Mouse (Mus musculus): ENCODE measurements at regions not wholly inside any gene's neighbourhood (a gene's known extent, or its start where the extent isn't known, plus 50 kb on each side); places are given as distances from the start of the nearest gene placed in this dataset.

DNA sequence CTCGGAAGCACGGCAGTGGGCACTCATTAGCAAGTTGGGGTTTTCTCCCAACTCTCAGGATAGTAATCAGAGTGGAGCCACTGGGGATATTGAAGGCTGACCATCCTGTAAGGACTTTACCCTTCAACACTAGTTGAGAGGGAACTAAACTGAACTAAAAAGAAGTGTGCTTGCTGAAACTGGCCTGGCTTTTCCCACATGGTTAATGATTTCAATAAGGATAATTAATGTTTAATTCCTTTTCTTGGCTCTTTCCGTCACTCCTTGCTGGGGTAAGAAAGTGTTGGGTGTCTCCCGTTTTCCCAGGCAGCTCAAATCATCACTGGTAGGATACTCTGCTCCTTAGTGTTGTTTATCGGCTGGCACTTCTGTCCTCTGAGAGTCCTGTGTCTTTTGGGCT, 290.3 kb upstream of the Rnaseh2b start:
- H3K4me3 ChIP-seq = no peak overlapping the region
- 34% methylated on average over 5 of the region's 5 CpGs for WGBS
- no peak overlapping the region for H3K4me2 ChIP-seq
- no peaks in the 10 kb centered on the region for H3K27me3 ChIP-seq
- H3K9me3 ChIP-seq (replicated peaks) = no peaks in the 10 kb centered on the region
- H3K4me1 ChIP-seq = peaks cover 28% of the 10 kb centered on the region
- peak overlapping the region; percentile 60 for H3K27ac ChIP-seq
- ATAC-seq = no peak
- H3K36me3 ChIP-seq (ENCODE audit: poor library complexity, severe bottlenecking) = no peaks in the 10 kb centered on the region
- no peak overlapping the region for H3K9ac ChIP-seq

DNA sequence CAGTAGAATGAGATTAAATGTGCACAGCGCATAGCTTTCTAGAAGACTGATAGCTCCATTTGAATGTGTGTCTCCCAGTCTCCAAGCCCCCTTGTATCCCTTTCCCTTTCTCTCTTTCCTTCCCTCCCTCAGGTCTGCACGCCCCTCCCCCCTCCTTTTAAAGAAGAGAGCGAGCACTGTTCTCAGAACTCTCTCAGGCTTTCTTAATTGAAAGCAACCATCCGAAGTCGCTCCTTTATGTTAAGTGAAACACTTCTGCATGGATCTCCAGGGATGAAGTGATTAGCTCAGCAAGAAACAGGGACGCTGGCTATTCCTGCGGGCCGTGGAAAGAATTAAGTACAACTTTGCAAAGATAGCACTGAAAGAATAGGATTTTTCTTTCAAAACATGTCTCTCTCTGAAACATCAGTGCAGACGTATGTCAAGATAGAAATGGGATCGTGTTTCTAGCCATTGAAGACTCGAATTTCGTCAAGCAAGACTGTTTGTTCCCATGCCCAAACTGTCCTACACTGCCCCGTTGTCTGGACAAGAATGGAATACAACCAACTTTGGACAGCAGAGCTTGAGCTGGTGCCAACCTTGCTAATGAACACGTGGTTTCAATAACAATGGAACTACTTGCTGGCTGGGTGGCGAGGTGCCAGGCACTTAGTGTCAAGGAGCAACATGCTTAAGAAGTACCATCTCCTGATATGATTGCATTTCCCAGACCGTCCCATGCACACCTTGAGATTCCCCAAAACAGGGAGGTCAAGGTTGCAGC, 289.2 kb upstream of the Rnaseh2b start:
- Histone ChIP-seq H3K9ac (no peak overlapping the region), H3K9me3 (replicated peaks) (0 out of 2 replicates have a peak, but pooled peaks cover 4% of the 10 kb centered on the region), H3K4me1 (peaks cover 28% of the 10 kb centered on the region), H3K27ac (peak overlapping the region; percentile 60), H3K36me3 (ENCODE audit: poor library complexity, severe bottlenecking) (no peaks in the 10 kb centered on the region), H3K4me3 (no peak overlapping the region), H3K4me2 (peak overlapping the region; percentile 15), H3K27me3 (no peaks in the 10 kb centered on the region)
- peak; percentile 88 for ATAC-seq
- WGBS = 7% methylated on average over 15 of the region's 16 CpGs

DNA sequence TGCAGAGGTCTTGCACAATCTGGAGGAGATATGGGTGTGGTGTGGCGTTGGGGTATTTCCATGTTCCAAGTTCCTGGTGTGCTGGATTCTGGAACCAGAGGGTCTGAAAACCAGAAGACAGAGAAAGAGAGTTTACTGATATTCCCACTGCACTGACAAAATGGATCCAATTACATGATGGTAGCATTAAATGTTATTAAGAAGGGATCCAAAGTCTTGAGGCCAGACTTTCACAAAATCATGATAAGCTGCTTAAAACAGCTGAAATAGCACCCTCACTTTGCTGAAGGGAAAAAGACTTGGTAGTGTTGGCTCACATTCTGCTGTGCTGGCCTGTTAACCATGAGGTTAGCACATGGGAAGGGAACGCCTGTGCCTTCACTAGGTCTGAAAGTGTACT, 288.6 kb upstream of the Rnaseh2b start:
- H3K27ac ChIP-seq = peak overlapping the region; percentile 60
- H3K4me3 ChIP-seq = no peak overlapping the region
- peaks cover 28% of the 10 kb centered on the region for H3K4me1 ChIP-seq
- H3K4me2 ChIP-seq = no peak overlapping the region
- no peak for ATAC-seq
- no peaks in the 10 kb centered on the region for H3K36me3 ChIP-seq (ENCODE audit: poor library complexity, severe bottlenecking)
- H3K9ac ChIP-seq = no peak overlapping the region
- 79% methylated on average over 2 of the region's 2 CpGs for WGBS
- H3K9me3 ChIP-seq (replicated peaks) = 0 out of 2 replicates have a peak, but pooled peaks cover 4% of the 10 kb centered on the region
- no peaks in the 10 kb centered on the region for H3K27me3 ChIP-seq

DNA sequence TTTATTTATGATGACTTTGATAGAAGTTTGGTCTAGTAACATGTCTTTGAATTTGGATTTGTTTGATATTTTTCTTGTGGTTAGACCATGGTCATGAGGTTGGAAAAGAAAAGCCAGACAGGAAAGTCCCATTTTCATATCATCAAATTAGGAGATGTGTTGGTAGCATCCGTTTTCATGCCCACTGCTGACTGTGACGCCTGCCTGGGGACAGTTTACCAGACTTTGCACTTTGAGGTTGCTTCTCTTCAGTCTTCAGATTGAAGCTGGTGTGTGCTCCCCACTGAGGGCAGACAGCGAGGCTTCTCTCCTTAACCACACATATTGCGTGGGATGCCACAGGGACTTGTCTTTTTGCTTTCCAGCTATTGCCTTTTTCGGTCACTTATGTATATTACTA, 283.7 kb upstream of the Rnaseh2b start:
- Histone ChIP-seq H3K27ac (no peak overlapping the region), H3K27me3 (no peaks in the 10 kb centered on the region), H3K4me3 (no peak overlapping the region), H3K4me2 (no peak overlapping the region), H3K9ac (no peak overlapping the region), H3K9me3 (replicated peaks) (0 out of 2 replicates have a peak, but pooled peaks cover 4% of the 10 kb centered on the region), H3K36me3 (ENCODE audit: poor library complexity, severe bottlenecking) (no peaks in the 10 kb centered on the region), H3K4me1 (peaks cover 4% of the 10 kb centered on the region; the same call in 1 of the 2 replicates)
- ATAC-seq = no peak
- 96% methylated on average over 5 of the region's 5 CpGs for WGBS

DNA sequence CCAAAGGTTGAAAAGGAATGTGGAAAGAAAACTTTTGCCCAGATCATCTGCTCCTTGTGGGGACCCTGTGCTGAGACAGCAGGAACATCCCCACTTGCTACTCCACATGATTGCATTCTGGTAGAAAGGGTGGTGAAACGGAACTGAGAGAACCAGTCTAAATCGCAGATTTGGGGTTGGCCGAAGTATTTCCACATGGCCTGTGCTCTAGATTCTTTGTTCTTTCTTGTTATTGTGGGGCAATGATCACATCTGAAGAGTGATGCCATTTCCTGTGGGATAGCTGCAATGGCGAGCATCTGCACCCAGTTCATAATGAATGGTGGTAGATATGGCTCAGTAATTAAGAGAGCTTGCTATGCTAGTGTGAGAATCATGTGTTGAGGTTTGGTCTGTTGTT, 273.6 kb upstream of the Rnaseh2b start:
- 94% methylated on average over 4 of the region's 4 CpGs for WGBS
- Histone ChIP-seq H3K27me3 (no peaks in the 10 kb centered on the region), H3K36me3 (ENCODE audit: poor library complexity, severe bottlenecking) (no peaks in the 10 kb centered on the region), H3K9ac (no peak overlapping the region), H3K4me2 (no peak overlapping the region), H3K4me3 (no peak overlapping the region), H3K27ac (no peak overlapping the region), H3K4me1 (no peaks in the 10 kb centered on the region), H3K9me3 (replicated peaks) (no peaks in the 10 kb centered on the region)
- ATAC-seq = no peak

DNA sequence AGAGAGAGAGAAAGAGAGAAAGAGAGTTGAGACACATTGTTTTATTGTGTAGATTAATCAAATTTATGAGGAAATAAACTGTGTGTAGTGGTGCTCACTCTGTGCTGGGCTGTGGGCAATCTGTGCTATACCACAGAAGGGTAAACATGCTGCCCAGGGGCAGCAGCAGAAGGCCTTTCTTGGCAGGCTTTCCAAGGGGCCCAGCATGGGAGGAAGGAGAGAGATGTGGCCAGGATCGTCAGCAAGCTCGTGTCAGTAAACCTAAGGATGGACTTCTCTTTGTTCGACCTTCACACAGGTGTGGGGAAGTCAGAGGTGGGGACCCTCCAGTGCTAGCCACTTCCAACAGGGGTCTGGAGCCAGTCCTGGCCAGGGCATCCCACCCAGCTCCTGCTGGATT, 271.4 kb upstream of the Rnaseh2b start:
- no peaks in the 10 kb centered on the region for H3K36me3 ChIP-seq (ENCODE audit: poor library complexity, severe bottlenecking)
- H3K27me3 ChIP-seq = no peaks in the 10 kb centered on the region
- H3K9ac ChIP-seq = no peak overlapping the region
- no peak overlapping the region for H3K27ac ChIP-seq
- no peak overlapping the region for H3K4me3 ChIP-seq
- WGBS = 74% methylated on average over 3 of the region's 3 CpGs
- no peaks in the 10 kb centered on the region for H3K9me3 ChIP-seq (replicated peaks)
- no peak overlapping the region for H3K4me2 ChIP-seq
- ATAC-seq = no peak
- no peaks in the 10 kb centered on the region for H3K4me1 ChIP-seq

DNA sequence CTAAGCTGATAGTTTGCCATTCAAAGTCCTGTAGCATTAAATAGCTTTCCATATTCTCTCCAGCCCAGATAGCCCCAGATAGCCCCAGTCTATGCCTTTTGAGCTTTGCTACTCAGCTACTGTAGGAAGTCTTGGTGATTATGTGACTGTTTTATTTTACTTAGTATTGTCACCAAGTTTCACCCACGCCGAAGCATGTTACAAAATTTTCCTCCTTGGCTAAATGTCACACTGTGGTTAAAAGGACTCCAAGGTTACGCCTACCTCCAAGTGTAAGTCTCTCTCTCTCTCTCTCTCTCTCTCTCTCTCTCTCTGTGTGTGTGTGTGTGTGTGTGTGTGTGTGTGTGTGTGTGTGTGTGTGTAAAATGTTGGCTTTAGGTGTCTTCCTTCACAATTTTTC, 270.2 kb upstream of the Rnaseh2b start:
- ATAC-seq = no peak
- H3K27ac ChIP-seq = no peak overlapping the region
- H3K36me3 ChIP-seq (ENCODE audit: poor library complexity, severe bottlenecking) = no peaks in the 10 kb centered on the region
- H3K4me1 ChIP-seq = no peaks in the 10 kb centered on the region
- H3K9ac ChIP-seq = no peak overlapping the region
- no peaks in the 10 kb centered on the region for H3K27me3 ChIP-seq
- no peak overlapping the region for H3K4me2 ChIP-seq
- WGBS = 96% methylated on average over 3 of the region's 3 CpGs
- no peak overlapping the region for H3K4me3 ChIP-seq
- no peaks in the 10 kb centered on the region for H3K9me3 ChIP-seq (replicated peaks)

DNA sequence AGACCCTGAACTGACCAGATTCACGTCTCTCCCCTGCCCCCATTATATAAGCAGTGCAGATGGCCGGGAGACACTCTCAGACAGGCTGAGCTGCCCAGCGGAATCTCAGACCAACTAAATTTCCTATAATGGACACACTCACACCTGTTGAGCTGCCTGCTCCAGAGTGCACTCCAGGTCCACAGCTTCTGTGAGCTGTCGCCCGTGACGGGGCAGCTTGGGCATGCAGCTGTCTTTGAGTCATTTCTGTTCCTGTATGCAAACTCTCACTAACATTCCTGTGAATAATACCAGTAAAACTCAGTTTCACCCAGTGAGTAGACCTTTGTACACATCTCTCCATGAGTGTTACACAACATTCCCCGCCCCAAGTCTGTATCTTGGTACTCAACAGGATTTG, 269.4 kb upstream of the Rnaseh2b start:
- no peaks in the 10 kb centered on the region for H3K9me3 ChIP-seq (replicated peaks)
- 80% methylated on average over 7 of the region's 7 CpGs for WGBS
- no peak overlapping the region for H3K4me3 ChIP-seq
- ATAC-seq = no peak
- no peak overlapping the region for H3K27ac ChIP-seq
- no peak overlapping the region for H3K9ac ChIP-seq
- no peak overlapping the region for H3K4me2 ChIP-seq
- H3K27me3 ChIP-seq = no peaks in the 10 kb centered on the region
- no peaks in the 10 kb centered on the region for H3K4me1 ChIP-seq
- no peaks in the 10 kb centered on the region for H3K36me3 ChIP-seq (ENCODE audit: poor library complexity, severe bottlenecking)

DNA sequence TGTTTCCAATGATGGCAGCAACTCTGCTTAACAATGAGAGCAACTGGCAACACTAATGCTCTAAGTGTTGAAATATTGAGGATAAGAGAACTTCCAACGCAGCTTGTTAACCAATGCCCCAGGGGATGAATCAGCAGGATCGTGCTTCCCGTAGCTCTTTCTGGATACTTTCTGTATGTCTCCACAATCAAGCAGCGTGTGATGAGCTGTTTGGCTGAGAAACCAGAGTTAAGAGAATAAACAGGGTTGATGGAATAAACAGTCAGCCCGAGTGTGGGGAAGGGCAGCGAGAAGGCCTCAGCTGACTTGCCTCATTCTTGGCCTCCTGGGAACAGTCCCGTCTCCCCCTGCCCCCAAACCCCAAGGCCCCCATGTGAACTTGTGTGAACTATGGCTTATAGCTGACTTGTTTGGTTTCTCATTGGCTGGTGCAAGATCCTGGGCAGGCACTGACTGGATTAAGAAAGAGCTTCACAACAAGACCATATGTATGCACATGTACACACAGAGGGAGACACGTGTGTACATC, 264.6 kb upstream of the Rnaseh2b start:
- ATAC-seq = no peak
- Histone ChIP-seq H3K27ac (no peak overlapping the region), H3K4me2 (no peak overlapping the region), H3K4me1 (no peaks in the 10 kb centered on the region), H3K9ac (no peak overlapping the region), H3K9me3 (replicated peaks) (no peaks in the 10 kb centered on the region), H3K36me3 (ENCODE audit: poor library complexity, severe bottlenecking) (no peaks in the 10 kb centered on the region), H3K27me3 (no peaks in the 10 kb centered on the region), H3K4me3 (no peak overlapping the region)
- 91% methylated on average over 8 of the region's 8 CpGs for WGBS

DNA sequence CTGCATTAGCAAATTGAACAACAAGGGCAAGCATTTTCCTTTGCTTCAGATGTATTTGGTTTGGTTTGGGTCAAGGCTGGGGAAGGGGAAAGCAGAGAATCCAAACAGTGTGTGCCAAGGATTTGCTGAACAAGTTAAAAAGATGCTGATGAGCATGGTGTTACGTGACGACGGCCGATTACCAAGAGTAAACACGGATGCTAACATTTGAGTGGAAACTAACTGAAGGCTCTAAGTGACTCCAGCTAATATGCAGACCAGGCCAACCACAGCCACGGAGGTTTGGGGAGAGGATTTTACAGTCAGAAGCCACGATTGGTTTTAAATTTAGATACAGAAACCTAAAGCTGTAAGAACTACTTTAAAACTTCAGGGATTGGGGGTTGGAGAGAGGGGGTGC, 262.3 kb upstream of the Rnaseh2b start:
- Histone ChIP-seq H3K36me3 (ENCODE audit: poor library complexity, severe bottlenecking) (no peaks in the 10 kb centered on the region), H3K9me3 (replicated peaks) (no peaks in the 10 kb centered on the region), H3K4me1 (peaks cover 7% of the 10 kb centered on the region), H3K9ac (no peak overlapping the region), H3K27me3 (no peaks in the 10 kb centered on the region), H3K4me3 (no peak overlapping the region), H3K27ac (no peak overlapping the region), H3K4me2 (no peak overlapping the region)
- no peak for ATAC-seq
- 78% methylated on average over 7 of the region's 7 CpGs for WGBS

DNA sequence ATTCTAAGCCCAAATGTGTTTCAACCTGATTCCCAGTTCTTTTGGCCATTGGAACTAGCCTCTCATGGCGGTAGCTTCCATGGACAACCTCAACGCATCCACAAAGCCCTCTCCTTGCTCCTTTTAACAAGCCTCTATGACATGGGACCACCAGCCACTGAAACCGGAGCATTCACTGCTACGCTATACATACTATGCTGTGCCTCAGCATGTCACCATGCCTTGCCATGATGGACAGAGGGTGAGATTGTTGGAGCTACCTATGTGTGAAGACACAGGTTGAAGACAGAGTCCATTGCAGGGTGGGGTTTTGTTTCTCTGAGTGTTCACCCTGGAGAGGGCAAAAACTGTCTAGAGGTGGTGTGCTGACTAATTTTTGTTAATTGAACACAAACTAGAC, 258.7 kb upstream of the Rnaseh2b start:
- Histone ChIP-seq H3K9me3 (replicated peaks) (no peaks in the 10 kb centered on the region), H3K9ac (no peak overlapping the region), H3K4me1 (peaks cover 17% of the 10 kb centered on the region), H3K4me3 (no peak overlapping the region), H3K27ac (no peak overlapping the region), H3K36me3 (ENCODE audit: poor library complexity, severe bottlenecking) (no peaks in the 10 kb centered on the region), H3K27me3 (no peaks in the 10 kb centered on the region), H3K4me2 (no peak overlapping the region)
- no peak for ATAC-seq
- 94% methylated on average over 4 of the region's 4 CpGs for WGBS

DNA sequence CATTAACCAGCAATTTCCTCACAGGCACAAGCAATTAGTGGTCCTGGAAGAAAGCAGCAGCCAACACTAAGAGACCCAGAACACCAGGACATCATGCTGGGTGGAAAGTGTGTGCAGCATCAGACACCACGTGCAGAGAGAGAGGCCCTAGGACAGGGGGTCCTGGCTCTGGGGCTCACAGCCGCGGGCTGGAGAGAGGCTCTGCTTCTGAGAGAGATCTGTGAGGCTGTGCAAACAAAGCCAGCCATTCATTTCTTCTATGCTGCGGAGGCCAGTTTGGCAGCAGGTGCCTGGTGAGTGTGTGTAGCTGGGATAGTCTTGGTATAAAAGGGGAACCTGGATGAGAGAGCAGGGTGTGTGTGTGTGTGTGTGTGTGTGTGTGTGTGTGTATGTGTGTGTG, 257.7 kb upstream of the Rnaseh2b start:
- Histone ChIP-seq H3K4me1 (peaks cover 17% of the 10 kb centered on the region), H3K27me3 (no peaks in the 10 kb centered on the region), H3K4me2 (no peak overlapping the region), H3K36me3 (ENCODE audit: poor library complexity, severe bottlenecking) (no peaks in the 10 kb centered on the region), H3K27ac (peak overlapping the region; percentile 48), H3K9ac (no peak overlapping the region), H3K4me3 (no peak overlapping the region), H3K9me3 (replicated peaks) (no peaks in the 10 kb centered on the region)
- ATAC-seq = peak; percentile 86
- 10% methylated on average over 4 of the region's 4 CpGs for WGBS

DNA sequence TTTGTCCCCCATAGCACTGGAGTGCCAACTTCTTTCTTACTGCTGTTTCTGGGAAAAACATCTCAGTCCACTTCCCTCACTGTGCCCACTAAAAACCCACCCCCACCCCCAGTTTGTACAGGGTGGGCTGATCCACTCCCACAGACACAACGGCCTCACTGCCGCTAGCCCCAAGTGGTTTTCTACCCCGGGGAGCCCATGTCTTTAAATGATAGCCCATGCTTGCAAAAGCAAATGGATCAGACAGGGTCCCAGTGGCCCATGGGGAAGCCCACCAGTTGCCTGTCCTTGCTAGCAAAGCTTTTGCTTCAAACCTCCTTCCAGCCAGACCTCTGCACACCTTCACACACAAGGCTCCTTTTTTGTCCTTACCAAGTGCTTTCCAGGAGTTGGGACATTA, 257.0 kb upstream of the Rnaseh2b start:
- 86% methylated on average over 3 of the region's 3 CpGs for WGBS
- Histone ChIP-seq H3K4me3 (no peak overlapping the region), H3K27me3 (no peaks in the 10 kb centered on the region), H3K4me1 (peaks cover 17% of the 10 kb centered on the region), H3K9me3 (replicated peaks) (no peaks in the 10 kb centered on the region), H3K36me3 (ENCODE audit: poor library complexity, severe bottlenecking) (no peaks in the 10 kb centered on the region), H3K9ac (no peak overlapping the region), H3K4me2 (no peak overlapping the region), H3K27ac (peak overlapping the region; percentile 25; the same call in 1 of the 2 replicates)
- ATAC-seq = no peak
